Mouse (Mus musculus) layer of hippocampus, postnatal 10 days (tissue): ENCODE data around the gene Pced1b. TPM values are rescaled to one million over a fixed set of nuclear protein-coding genes. Genes with fewer than 3 reads are reported as not detected.

Source experiments
- DNase-seq, 2 experiments: peaks; one replicate each; pipeline ENCODE4 v3.0.0; 2021; ENCODE audit warnings: low spot score in 2 of 2
- total RNA-seq, 2 experiments: library from RNA; stranded (reverse); gene quantifications; 2 replicates each; pipeline ENCODE4 v1.2.3; 2021

The Pced1b gene
- total RNA-seq, 2 experiments from 2014 or later: 5.7 to 9.5 TPM

DNA sequence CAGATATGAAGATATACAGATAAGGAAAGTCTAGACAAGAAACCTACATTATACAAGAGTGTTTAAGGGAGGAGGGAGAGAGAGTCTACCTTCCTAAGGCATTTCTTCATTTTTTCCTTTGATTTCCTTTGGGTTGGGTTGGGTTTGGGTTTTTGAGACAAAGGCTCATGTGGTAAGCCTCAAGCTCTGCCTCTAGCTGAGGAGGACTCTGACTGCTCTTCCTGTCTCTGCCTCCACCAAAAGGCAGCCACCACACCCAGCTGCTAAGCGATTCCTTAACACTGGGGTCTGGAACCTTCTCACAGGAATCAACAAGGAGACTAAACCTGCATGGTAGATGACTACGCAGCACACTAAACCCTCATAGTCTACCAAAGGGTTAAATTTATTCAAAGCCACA is 143.9 kb downstream of the Pced1b start:
- DNase-seq: no peak

DNA sequence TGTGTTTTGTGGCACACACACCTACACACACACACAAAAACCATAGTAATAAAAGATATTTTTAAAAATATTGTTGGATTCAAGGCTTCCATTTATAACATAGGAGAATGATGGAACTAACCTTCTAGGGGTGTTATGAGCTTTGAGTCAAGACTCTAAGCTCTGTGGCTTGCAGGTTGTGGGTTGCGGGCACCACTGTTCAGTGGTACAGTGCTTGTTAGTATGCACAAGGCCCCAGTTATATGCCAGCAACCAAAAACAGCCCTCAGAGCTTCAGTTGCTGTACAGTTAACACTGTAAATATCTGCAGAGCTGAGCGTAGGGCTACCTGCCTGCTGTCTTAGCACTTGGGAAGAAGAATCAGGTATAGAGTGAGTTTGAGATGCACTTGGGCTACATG is 144.5 kb downstream of the Pced1b start:
- DNase-seq: no peak

GRCm38 (mm10) chr15:97394561-97394960 is 147.7 kb downstream of the Pced1b start:
- no peak for DNase-seq

- no peak for DNase-seq
Measured at GRCm38 (mm10) chr15:97396586-97397299, 149.8 kb downstream of the Pced1b start.

DNA sequence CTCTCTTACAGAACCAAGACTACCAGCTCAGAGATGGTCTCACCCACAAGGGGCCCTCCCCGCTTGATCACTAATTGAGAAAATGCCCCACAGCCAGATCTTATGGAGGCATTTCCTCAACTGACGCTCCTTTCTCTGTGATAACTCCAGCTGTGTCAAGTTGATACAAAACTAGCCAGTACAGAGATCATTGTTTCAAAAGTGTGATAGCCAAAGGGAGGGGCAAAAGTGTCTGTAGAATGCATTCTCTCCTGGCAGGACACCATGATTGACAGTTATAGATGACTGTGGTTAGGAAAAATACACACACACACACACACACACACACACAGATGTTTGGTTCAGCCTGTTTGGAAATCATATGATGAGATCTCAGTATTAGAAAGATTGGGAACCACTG is 150.9 kb downstream of the Pced1b start:
- no peak for DNase-seq

DNA sequence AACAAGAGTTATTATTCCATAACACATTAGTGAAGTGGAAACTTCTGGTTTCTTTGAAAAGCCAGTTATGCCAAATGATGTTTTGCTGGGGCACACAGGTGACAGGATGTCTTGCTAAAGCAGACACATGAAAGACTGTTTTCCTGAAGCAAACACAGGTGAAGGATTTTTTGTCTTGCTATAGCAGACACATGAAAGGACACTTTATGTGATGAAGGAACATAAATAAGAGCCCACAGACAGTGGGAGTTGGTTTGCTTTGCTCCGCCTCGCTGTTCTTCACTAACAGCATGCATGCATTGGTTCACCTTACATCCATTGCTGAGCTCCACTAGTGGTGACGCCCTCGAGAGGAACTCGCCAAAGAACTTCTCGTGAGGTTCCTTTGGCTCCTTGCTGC is 154.0 kb downstream of the Pced1b start:
- no peak for DNase-seq

DNA sequence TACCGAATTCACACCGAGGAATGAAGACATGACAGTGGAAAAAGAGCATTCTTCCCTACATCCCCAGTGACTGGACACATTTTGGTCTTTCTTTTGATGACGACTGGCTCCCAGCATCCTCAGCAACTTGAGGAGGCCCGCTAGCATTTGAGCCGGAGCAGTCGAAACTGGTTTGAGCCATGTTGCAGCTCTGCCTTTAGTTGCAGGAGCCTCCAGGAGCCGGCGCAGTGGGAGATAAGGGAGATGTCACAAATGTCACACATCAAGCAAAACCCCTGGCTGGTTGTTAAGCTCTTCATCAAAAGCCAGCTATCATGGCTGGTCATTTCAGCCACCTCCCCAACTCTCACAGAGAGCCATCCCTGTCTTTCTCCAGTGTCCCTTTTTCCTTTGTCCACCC is 157.6 kb downstream of the Pced1b start:
- DNase-seq: no peak

DNA sequence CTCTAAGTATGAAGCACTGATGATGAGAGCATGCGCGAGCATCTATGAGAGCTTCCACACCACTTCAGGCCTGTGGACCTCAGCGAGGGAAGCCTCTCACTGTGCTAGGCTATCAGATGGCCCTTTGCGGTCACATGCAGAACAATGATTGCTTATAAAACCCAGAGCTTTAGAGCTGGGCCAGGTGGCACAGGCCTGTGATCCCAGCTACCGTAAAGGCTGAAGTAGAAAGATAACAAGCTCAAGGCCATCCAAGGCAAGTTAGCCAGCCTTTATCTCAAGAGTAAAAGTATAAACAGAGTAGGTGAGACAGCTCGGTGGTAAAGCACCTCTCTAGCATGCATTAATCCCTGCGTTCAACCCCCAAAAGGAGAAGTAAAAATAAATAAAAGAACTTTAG is 158.1 kb downstream of the Pced1b start:
- no peak for DNase-seq

DNA sequence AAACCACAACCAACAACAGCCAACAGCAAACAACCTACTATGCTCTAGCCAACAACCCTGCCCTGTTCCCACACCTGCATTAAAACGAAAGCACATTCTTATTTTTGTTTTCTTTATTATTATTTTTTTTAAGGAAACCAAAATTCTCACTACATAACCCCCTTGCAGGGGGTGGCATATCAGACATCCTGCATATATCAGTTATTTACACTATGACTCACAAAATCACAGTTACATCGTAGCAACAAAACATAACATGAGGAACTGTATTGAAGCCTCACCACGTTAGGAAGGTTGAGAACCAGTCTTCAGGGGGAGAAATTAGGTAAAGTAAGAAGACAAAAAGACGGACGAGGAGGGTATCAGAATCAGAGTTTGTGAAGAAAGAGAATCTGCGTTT is 159.2 kb downstream of the Pced1b start:
- DNase-seq: no peak

DNA sequence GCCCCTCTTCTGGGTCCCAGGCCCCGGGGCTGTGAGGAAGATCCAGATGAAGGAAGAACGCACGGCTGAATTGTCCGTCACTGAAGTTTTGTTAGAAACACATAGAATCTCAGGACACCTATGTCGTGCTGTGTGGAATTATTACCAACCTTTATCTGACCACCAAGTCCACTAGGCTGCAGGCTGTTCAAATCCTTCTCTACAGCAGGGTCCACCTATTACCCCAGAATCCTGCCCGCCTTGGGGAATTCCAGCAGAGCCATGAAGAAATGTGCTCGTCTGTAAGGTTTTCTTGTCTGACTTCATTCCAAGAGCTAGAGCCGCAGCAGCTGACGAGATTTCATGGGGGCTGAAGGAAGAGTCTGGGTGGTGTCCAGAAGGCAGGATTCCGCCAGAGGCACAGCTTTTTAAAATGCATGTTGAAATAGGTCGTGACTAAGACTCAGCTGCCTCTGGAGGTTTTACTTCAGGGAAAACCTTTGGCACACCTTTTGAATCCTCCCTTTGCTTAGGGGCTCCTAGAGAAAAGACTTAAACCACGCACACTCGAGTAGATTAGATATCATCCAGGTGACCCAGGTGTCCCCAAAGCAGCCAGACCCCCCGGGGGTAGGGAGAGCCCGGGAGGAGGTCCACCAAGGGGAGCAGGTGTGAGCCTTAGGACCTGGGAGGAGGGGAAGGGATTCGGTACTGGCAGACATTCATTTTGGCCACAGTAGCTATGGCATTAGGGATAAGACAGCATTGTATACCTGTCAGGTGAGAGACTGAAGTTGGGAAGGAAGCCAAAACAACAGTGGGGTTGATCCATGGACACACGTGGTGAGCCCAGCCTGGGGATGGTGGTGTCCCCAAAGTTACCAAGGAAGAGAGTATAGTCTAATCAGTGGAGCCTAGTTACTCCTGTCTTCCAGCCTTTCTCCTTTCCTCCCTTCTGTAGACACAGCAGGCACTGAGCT is 160.9 kb downstream of the Pced1b start:
- DNase-seq: no peak

DNA sequence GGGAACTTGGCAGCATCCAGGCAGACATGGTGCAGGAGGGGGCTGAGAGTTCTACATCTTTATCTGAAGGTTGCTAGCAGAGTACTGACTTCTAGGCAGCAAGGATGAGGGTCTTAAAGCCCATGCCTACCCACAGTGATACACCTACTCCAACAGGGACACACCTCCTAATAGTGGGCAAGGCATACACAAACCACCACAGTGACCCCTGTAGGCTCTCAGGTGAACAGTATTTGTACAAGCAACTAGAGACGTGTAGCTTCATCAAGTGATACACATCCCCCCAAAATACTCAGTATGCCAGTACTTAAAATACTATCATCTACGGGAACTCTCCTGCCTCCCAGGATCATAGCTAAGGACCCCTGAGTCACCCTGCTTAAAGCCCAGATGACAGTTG is 164.2 kb downstream of the Pced1b start:
- DNase-seq: no peak

- DNase-seq: no peak
Measured at GRCm38 (mm10) chr15:97411671-97412070, 164.8 kb downstream of the Pced1b start.

DNA sequence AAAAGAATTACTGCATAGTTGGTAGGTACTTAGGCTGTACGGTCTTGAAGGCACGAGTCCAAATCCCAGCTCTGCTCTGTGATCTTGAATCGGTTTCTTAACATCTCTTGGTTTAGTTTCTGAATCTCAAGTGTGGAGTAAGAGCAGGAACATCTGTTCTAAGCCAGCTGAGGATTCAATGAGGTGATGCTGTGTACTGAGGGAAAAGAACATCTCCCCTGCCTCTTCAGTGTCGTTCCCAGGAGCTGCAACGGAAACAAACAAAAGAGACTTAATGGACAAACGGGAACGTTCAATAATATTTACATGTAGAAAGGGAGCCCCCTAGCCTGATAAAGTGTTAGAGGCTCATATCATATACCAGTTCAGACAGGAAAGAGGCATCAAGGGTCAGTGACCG is 165.4 kb downstream of the Pced1b start:
- no peak for DNase-seq

DNA sequence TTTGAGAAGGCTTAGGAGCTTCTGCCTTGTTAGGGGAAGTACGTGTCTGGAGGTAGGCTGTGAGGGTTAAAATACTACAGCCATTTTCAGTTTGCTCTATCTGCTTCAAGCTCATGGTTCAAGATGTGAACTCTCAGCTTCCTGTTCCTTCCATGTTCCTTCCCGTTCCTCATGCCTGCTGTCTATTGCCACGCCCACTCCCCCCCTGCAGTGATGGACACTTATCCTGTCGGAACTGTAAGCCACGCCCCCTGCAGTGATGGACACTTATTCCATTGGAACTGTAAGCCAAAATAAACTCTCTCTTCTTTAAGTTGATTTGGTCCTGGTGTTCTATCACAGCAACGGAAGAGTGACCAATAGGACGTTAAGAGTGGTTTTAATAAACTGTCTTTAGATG is 166.0 kb downstream of the Pced1b start:
- no peak for DNase-seq

GRCm38 (mm10) chr15:97414718-97415413 is 168.0 kb downstream of the Pced1b start:
- peak in 1 of 2 experiments; percentile 22 for DNase-seq

DNA sequence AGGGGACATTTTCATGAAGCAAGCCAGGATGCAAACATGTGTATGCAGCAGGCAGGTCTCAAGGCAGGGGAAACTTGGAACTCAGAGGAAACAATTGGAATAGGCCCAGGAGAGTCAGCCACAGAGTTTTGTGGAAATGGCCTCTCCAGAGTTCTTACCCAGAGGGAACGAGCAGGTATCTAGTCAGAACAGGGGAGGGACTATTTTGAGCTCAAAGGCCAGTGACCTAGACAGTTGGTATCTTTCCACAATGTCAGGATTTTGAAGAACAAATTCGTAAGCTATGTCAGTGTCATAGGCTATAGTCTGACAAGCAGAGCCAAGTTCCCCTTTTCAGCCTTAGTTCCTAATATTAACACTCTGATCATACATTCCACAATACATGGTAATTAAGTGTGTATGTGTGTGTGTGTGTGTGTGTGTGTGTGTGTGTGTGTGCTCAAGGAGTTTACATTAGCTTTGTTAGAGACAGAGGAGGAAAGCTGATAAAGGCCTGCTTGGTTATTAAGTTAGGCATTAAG is 168.6 kb downstream of the Pced1b start:
- no peak for DNase-seq

DNA sequence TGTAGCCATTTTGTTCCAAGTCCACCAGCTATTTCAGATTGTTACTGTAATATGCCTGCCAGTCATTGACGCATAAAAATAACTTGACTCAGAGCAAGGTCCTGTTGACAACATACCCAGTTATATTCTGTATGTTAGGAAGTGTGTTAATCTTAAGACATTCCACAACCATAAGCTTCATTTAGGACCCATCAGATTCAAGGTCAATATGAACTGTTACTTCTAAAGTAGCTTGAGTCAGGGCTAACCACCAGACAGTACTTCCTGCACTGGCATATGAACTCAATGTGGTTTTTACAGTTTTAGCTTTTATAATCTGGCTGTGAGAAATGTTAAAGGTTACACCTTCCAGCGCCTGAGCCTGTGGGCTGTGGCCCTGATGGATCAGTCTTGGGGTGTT is 173.4 kb downstream of the Pced1b start:
- DNase-seq: no peak

DNA sequence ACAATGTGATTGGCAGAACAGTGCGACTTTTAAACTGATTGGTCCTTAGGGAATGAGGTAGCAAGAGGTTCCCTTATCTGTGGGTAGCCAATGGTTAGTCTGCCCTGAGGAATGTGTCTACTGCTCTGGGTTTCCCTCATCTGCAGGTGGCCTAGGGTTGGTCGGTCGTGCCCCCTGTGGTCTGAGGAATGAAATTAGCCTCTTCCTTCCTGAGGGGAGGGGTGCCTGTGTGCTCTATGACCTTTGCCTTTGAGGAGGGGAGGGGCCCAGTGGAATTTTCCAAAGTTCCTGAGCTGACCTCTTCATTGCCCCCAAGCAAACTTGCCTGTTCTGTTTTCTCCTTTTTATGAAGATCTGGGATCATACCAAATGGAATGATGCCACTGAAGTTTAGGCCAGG is 174.6 kb downstream of the Pced1b start:
- no peak for DNase-seq

DNA sequence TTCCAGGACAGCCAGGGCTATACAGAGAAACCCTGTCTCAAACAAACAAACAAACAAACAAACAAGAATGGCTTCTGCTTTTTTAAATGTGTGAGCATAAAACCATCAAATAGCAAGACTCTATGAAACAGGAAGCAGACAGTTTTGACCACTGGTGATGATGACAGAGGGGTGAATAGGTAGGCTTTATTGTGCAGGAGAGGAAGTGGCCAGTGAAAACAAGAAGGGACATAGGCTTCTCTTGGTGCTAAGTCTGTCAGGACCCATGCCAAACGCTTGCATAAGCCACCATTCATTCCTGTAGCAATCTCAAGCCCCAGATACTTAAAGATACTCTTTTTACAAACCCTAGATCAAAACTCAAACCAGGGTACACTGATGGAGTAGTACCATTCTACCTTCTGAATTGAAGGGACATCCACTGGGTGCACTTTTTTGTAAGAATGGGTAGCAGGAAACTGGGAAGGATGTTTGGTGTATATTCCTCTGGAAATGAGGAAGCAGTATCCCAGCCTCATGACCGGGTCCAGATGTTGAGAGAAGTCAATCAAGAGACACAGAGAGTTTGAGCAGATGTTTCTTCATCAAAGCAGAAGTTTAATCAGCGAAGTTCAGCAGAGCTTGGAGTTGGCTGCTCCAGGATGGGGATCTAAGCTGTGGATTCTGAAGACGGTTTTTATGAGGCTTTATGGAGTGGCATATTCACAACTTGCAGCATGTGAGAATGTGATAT is 175.5 kb downstream of the Pced1b start:
- no peak for DNase-seq

DNA sequence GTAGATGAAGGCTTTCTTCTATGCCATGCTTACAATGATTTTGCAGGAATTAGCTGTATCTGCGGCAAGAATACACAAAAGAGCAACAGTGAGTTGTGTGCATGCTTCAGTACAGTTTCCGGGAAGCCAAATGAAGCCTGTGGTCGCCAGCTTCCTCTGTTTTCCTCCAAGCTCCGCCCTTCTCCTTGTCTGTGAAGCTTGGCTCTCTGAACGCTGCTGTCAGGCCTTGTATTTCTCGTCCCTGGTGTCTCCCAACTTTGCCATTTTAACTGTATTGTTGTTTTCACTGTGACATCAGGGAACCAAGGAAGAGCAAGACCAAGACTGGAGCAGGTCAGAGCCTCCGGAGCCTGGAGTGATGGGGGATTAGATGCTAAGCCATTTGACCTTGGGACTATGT is 177.5 kb downstream of the Pced1b start:
- DNase-seq: no peak

DNA sequence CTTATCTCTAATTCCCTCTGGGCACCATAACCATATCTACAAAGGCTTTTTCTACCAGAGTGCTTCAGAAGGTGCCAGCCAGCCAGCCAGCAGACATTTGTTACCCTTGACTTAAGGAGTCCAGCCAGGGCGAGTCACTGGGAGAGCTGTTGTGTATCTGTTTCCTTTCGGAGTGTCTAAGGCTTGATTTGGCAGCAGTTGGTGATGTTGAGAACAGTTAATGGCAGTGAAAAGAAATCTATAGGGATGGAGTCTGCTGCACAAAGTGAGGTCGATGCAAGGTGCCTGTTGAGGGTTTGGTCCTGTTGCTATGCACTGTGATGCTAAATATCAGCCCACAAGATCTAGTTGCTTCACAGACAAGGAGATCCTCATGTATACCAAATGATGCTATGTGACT is 178.1 kb downstream of the Pced1b start:
- DNase-seq: no peak
